Mouse (Mus musculus): ENCODE measurements around the gene Vmp1.

Gene Vmp1

GRCm38 (mm10) chr11:86568425-86568824, 115.2 kb downstream of the Vmp1 start:
- DNase-seq (ENCODE audit: low spot score), result no peak

GRCm38 (mm10) chr11:86558258-86558657, 125.4 kb downstream of the Vmp1 start:
- no peak for DNase-seq (ENCODE audit: low spot score)

- DNase-seq (ENCODE audit: low spot score), result no peak
Observed at GRCm38 (mm10) chr11:86553525-86553924, 130.1 kb downstream of the Vmp1 start.

- no peak for DNase-seq (ENCODE audit: low spot score)
Observed at GRCm38 (mm10) chr11:86547412-86547811, 136.2 kb downstream of the Vmp1 start.

GRCm38 (mm10) chr11:86545556-86545955, 138.1 kb downstream of the Vmp1 start:
- no peak for DNase-seq (ENCODE audit: low spot score)

GRCm38 (mm10) chr11:86544639-86545299, 138.9 kb downstream of the Vmp1 start, which contains the start of the genes Rps6kb1 and Tubd1:
Gene Rps6kb1 (minus strand): TSS chr11:86544805.
Gene Tubd1 (plus strand): TSS chr11:86544991.
- peak; percentile 99 for DNase-seq (ENCODE audit: low spot score)

- DNase-seq (ENCODE audit: low spot score), result no peak
Observed at GRCm38 (mm10) chr11:86543960-86544638, 139.5 kb downstream of the Vmp1 start.

GRCm38 (mm10) chr11:86542851-86543250, 140.8 kb downstream of the Vmp1 start:
- DNase-seq (ENCODE audit: low spot score), result no peak

GRCm38 (mm10) chr11:86540476-86540845, 143.2 kb downstream of the Vmp1 start:
- DNase-seq (ENCODE audit: low spot score), result no peak

GRCm38 (mm10) chr11:86539716-86540475, 143.7 kb downstream of the Vmp1 start:
- no peak for DNase-seq (ENCODE audit: low spot score)

GRCm38 (mm10) chr11:86538786-86539185, 144.8 kb downstream of the Vmp1 start:
- DNase-seq (ENCODE audit: low spot score), result no peak

- no peak for DNase-seq (ENCODE audit: low spot score)
Observed at GRCm38 (mm10) chr11:86534201-86534910, 149.3 kb downstream of the Vmp1 start.
